Mouse (Mus musculus): ENCODE measurements at regions not wholly inside any gene's neighbourhood (a gene's known extent, or its start where the extent isn't known, plus 50 kb on each side); places are given as distances from the start of the nearest gene placed in this dataset.

GRCm38 (mm10) chr16:51911109-51911765, 119.8 kb upstream of the Cblb start:
- DNase-seq: no peak

GRCm38 (mm10) chr16:51915034-51915928, 115.7 kb upstream of the Cblb start:
- DNase-seq: no peak

- no peak for DNase-seq
These were observed 115.1 kb upstream of the Cblb start for GRCm38 (mm10) chr16:51915929-51916308.

GRCm38 (mm10) chr16:51916337-51916736, 114.7 kb upstream of the Cblb start:
- no peak for DNase-seq

GRCm38 (mm10) chr16:51916820-51917219, 114.2 kb upstream of the Cblb start:
- no peak for DNase-seq

- no peak for DNase-seq
These were observed 113.5 kb upstream of the Cblb start for GRCm38 (mm10) chr16:51917540-51917939.

- DNase-seq: no peak
These were observed 110.0 kb upstream of the Cblb start for GRCm38 (mm10) chr16:51921025-51921424.

- DNase-seq: no peak
These were observed 108.4 kb upstream of the Cblb start for GRCm38 (mm10) chr16:51922589-51922988.

- DNase-seq: peak; percentile 63
These were observed 105.4 kb upstream of the Cblb start for GRCm38 (mm10) chr16:51925639-51926038.

- DNase-seq: no peak
These were observed 97.9 kb upstream of the Cblb start for GRCm38 (mm10) chr16:51933122-51933521.

GRCm38 (mm10) chr16:51933965-51934364, 97.1 kb upstream of the Cblb start:
- no peak for DNase-seq

GRCm38 (mm10) chr16:51937298-51937697, 93.7 kb upstream of the Cblb start:
- DNase-seq: peak; percentile 97

- DNase-seq: no peak
These were observed 92.0 kb upstream of the Cblb start for GRCm38 (mm10) chr16:51939061-51939460.

- peak; percentile 74 for DNase-seq
These were observed 90.5 kb upstream of the Cblb start for GRCm38 (mm10) chr16:51940574-51940973.

- no peak for DNase-seq
These were observed 88.4 kb upstream of the Cblb start for GRCm38 (mm10) chr16:51942431-51943130.

GRCm38 (mm10) chr16:51967051-51967845, 63.8 kb upstream of the Cblb start:
- DNase-seq: no peak
